ENCODE assay signal across 19 mouse cellular contexts in the genomic region with DNA sequence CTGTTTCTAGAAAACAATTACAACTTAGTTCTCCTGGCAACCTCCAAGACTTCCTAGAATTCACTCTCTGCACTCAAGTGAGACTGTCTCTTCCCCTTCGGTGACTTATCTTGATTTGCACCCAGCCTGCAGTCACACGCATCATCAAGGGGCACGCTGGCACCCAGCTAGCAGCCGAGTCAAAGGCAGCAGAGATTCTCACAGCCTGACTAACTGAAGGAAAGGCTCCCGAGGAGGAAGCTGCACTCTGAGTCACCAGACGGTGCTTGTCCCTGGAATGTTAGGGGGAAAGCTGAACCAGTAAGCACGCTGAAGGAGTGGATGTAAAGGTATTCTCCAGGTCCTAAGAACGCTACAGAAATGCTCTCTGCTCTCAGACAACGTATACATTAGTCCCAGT. TPM values are rescaled to one million over a fixed set of nuclear protein-coding genes. Genes with fewer than 3 reads are reported as not detected.
DNase-seq lines count a peak whose midpoint lies in the region; ATAC-seq and TF ChIP-seq lines count a peak whose summit lies in the region.
"Had no signal": no experiment of that assay in that cellular context is flagged by ENCODE, and none has a peak within 500 bp of the region (broad histone marks: within the 10 kb centered on the region; RNA-seq: fewer than 3 reads in every experiment).

No protein-coding gene starts in this region.

- 73% methylated on average over 9 of the region's 9 CpGs for WGBS in kidney, postnatal 0 days
- 71% methylated on average over 9 of the region's 9 CpGs for WGBS in kidney, embryonic 15.5 days
- 54% methylated on average over 9 of the region's 9 CpGs for WGBS in liver, embryonic 15.5 days (ENCODE audit: insufficient replicate concordance)
- 81% methylated on average over 9 of the region's 9 CpGs for WGBS in midbrain, embryonic 16.5 days

- H3K4me3 ChIP-seq in kidney, postnatal 0 days (replicated peaks; ENCODE audit: low read depth, low read length) = no peak overlapping the region
- H3K4me3 ChIP-seq in kidney, embryonic 15.5 days (replicated peaks) = no peak overlapping the region
- H3K4me3 ChIP-seq in liver, embryonic 15.5 days (replicated peaks) = no peak overlapping the region
- no peak overlapping the region for H3K4me3 ChIP-seq in midbrain, embryonic 16.5 days (ENCODE audit: low read depth, low read length)
- H3K4me3 ChIP-seq: embryonic facial prominence, embryonic 13.5 days; limb, embryonic 10.5 days; midbrain, embryonic 12.5 days had no signal

- H3K36me3 ChIP-seq in kidney, postnatal 0 days (ENCODE audit: insufficient read depth, low read length) = no peaks in the 10 kb centered on the region
- H3K36me3 ChIP-seq in kidney, embryonic 15.5 days = peaks cover 5% of the 10 kb centered on the region; the same call in 1 of the 2 replicates
- peaks cover 3% of the 10 kb centered on the region for H3K36me3 ChIP-seq in liver, embryonic 15.5 days (replicated peaks)
- no peaks in the 10 kb centered on the region for H3K36me3 ChIP-seq in midbrain, embryonic 16.5 days (ENCODE audit: control insufficient read depth, insufficient read depth, low read length)

- H3K4me1 ChIP-seq in kidney, postnatal 0 days (replicated peaks; ENCODE audit: insufficient read depth, low read length) = no peaks in the 10 kb centered on the region
- H3K4me1 ChIP-seq in kidney, embryonic 15.5 days = 0 out of 2 replicates have a peak, but pooled peaks cover 4% of the 10 kb centered on the region
- H3K4me1 ChIP-seq in liver, embryonic 15.5 days (replicated peaks) = peaks cover 5% of the 10 kb centered on the region; the same call in 1 of the 2 replicates
- H3K4me1 ChIP-seq in midbrain, embryonic 16.5 days (ENCODE audit: control insufficient read depth, insufficient read depth, low read length) = no peaks in the 10 kb centered on the region
- H3K4me1 ChIP-seq: embryonic facial prominence, embryonic 13.5 days; limb, embryonic 10.5 days; midbrain, embryonic 12.5 days had no signal

- H3K9me3 ChIP-seq in kidney, postnatal 0 days (replicated peaks; ENCODE audit: low read length) = no peaks in the 10 kb centered on the region
- no peaks in the 10 kb centered on the region for H3K9me3 ChIP-seq in kidney, embryonic 15.5 days (replicated peaks)
- no peaks in the 10 kb centered on the region for H3K9me3 ChIP-seq in liver, embryonic 15.5 days (replicated peaks)
- H3K9me3 ChIP-seq in midbrain, embryonic 16.5 days (replicated peaks; ENCODE audit: control insufficient read depth, low read length, poor library complexity, severe bottlenecking) = no peaks in the 10 kb centered on the region
- H3K9me3 ChIP-seq: embryonic facial prominence, embryonic 13.5 days; limb, embryonic 10.5 days; midbrain, embryonic 12.5 days had no signal

- ATAC-seq in kidney, postnatal 0 days (replicated peaks; ENCODE audit: low FRiP score, low read depth) = no peak; the same call in 1 of the 2 replicates
- no peak for ATAC-seq in kidney, embryonic 15.5 days (replicated peaks; ENCODE audit: low FRiP score)
- ATAC-seq in liver, embryonic 15.5 days (ENCODE audit: insufficient read depth) = no peak
- no peak for ATAC-seq in midbrain, embryonic 16.5 days
- ATAC-seq in megakaryocyte-erythroid progenitor cell, adult 5-6 weeks (replicated peaks; ENCODE audit: low FRiP score, low TSS enrichment, poor library complexity, severe bottlenecking) = no peak
- ATAC-seq: hindbrain, embryonic 16.5 days had no signal

- H3K27ac ChIP-seq in kidney, postnatal 0 days = 0 out of 2 replicates have a peak overlapping the region, but pooled peaks have one; percentile 22
- H3K27ac ChIP-seq in kidney, embryonic 15.5 days = no peak overlapping the region
- H3K27ac ChIP-seq in liver, embryonic 15.5 days (replicated peaks) = peak overlapping the region; percentile 55
- no peak overlapping the region for H3K27ac ChIP-seq in midbrain, embryonic 16.5 days (ENCODE audit: low read length)
- H3K27ac ChIP-seq: embryonic facial prominence, embryonic 13.5 days; limb, embryonic 10.5 days; macrophage; midbrain, embryonic 12.5 days had no signal

- H3K9ac ChIP-seq in kidney, postnatal 0 days (ENCODE audit: low read depth, low read length) = no peak overlapping the region
- H3K9ac ChIP-seq in kidney, embryonic 15.5 days = no peak overlapping the region
- no peak overlapping the region for H3K9ac ChIP-seq in liver, embryonic 15.5 days
- no peak overlapping the region for H3K9ac ChIP-seq in midbrain, embryonic 16.5 days (ENCODE audit: low read depth, low read length)
- H3K9ac ChIP-seq: embryonic facial prominence, embryonic 13.5 days; lung, embryonic 14.5 days; midbrain, embryonic 12.5 days had no signal

- no peak overlapping the region for H3K4me2 ChIP-seq in kidney, postnatal 0 days (ENCODE audit: low read length)
- no peak overlapping the region for H3K4me2 ChIP-seq in kidney, embryonic 15.5 days
- H3K4me2 ChIP-seq in liver, embryonic 15.5 days = no peak overlapping the region
- H3K4me2 ChIP-seq in midbrain, embryonic 16.5 days (ENCODE audit: low read length) = no peak overlapping the region
- H3K4me2 ChIP-seq: embryonic facial prominence, embryonic 13.5 days; lung, embryonic 14.5 days; midbrain, embryonic 12.5 days had no signal

- TF ChIP-seq CTCF in kidney, postnatal 0 days (IDR thresholded peaks at IDR 0.05; ENCODE audit: low read depth) = no peak

- H3K27me3 ChIP-seq in kidney, postnatal 0 days (ENCODE audit: insufficient read depth, low read length) = no peaks in the 10 kb centered on the region
- no peaks in the 10 kb centered on the region for H3K27me3 ChIP-seq in kidney, embryonic 15.5 days
- no peaks in the 10 kb centered on the region for H3K27me3 ChIP-seq in liver, embryonic 15.5 days
- no peaks in the 10 kb centered on the region for H3K27me3 ChIP-seq in midbrain, embryonic 16.5 days (ENCODE audit: control insufficient read depth, insufficient read depth, low read depth, low read length)
- H3K27me3 ChIP-seq: CH12.LX; embryonic facial prominence, embryonic 13.5 days; midbrain, embryonic 12.5 days had no signal

- no peak for DNase-seq in kidney, postnatal 0 days (ENCODE audit: low spot score)
- peak; percentile 51 for DNase-seq in Muller cell, postnatal 12 days (ENCODE audit: inconsistent ontology term)
- DNase-seq in adrenal gland, postnatal 10 days = peak; percentile 26
- DNase-seq in testis, postnatal 10 days (ENCODE audit: low spot score) = no peak
- DNase-seq: cerebellum, adult 2 months; heart, postnatal 36 days; lung, embryonic 14.5 days; right cerebral cortex, postnatal 4 days; thymus, postnatal 4 days had no signal

RNA-seq across cellular contexts. Expression of a gene that starts 30.3 kb away (rescaled TPM):
- polyA plus RNA-seq in kidney, postnatal 0 days (2015; fragmentation: Nextera tagmentation; extraction: Ambion mirVana) = 46.5 and 47.7 TPM in 2 replicates
- polyA plus RNA-seq in kidney, embryonic 15.5 days (2015; fragmentation: Nextera tagmentation; extraction: Ambion mirVana) = 39.8 and 40.2 TPM in 2 replicates
- total RNA-seq in adrenal gland, postnatal 10 days (2021) = 10 to 100 TPM; 36.7 to 45.4 TPM
- 18.7 TPM in 2 replicates for polyA plus RNA-seq in liver, embryonic 15.5 days (2015; fragmentation: Nextera tagmentation; extraction: Ambion mirVana)
- 50.3 and 53.5 TPM in 2 replicates for polyA plus RNA-seq in midbrain, embryonic 16.5 days (2015; fragmentation: Nextera tagmentation; extraction: Ambion mirVana)
- total RNA-seq in megakaryocyte-erythroid progenitor cell, adult 5-6 weeks (2014; fragmentation: Nextera tagmentation) = 7.3 and 8.8 TPM in 2 replicates
- total RNA-seq in megakaryocyte-erythroid progenitor cell, adult 5-6 weeks (2017) = 14.7 and 17.6 TPM in 2 replicates

Comparison
In these comparisons a context has a peak if more than half of its experiments do, and no peak if none do; other contexts are left out.
1. H3K27ac ChIP-seq: peak in kidney, postnatal 0 days (single experiment) and liver, embryonic 15.5 days (single experiment); none in kidney, embryonic 15.5 days (single experiment) and midbrain, embryonic 16.5 days (single experiment).
2. DNase-seq: peak in Muller cell, postnatal 12 days (single experiment) and adrenal gland, postnatal 10 days (single experiment); none in kidney, postnatal 0 days (single experiment) and testis, postnatal 10 days (single experiment).